Mouse (Mus musculus): ENCODE measurements around the gene Foxred2. TPM values are rescaled to one million over a fixed set of nuclear protein-coding genes. Genes with fewer than 3 reads are reported as not detected.

Foxred2 gene
- total RNA-seq, 2 experiments from 2014 or later: 11.5 to 12.7 TPM

GRCm38 (mm10) chr15:77916851-77917544 is 39.5 kb downstream of the Foxred2 start:
- DNase-seq (ENCODE audit: low spot score in 2 of 2): peak; percentile 95 to 96

- DNase-seq (ENCODE audit: low spot score in 2 of 2): no peak
Observed at GRCm38 (mm10) chr15:77915287-77915686, 41.2 kb downstream of the Foxred2 start.

GRCm38 (mm10) chr15:77914507-77914906 is 42.0 kb downstream of the Foxred2 start:
- DNase-seq (ENCODE audit: low spot score in 2 of 2): no peak

DNA sequence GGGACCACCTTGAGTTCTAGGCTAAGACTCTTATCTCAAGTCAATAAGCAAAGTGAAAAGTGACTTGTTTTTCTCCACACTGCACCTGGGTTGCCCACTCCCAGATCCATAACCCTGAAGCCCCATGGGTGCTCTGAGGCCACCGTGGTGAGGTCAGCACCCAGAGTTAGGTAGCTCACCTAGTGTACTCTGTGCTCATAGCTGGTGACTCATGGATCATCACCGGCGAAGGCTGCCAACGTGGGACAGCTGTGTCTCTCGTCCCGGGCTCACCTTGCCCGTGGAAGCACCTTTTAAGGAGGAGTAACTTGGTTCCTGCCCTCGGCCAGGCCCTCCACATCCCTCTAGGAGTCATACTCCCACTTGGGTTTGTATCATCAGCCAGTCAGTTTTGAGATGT is 43.5 kb downstream of the Foxred2 start:
- DNase-seq (ENCODE audit: low spot score in 2 of 2): no peak

- no peak for DNase-seq (ENCODE audit: low spot score in 2 of 2)
Observed at GRCm38 (mm10) chr15:77912585-77912984, 43.9 kb downstream of the Foxred2 start.

DNA sequence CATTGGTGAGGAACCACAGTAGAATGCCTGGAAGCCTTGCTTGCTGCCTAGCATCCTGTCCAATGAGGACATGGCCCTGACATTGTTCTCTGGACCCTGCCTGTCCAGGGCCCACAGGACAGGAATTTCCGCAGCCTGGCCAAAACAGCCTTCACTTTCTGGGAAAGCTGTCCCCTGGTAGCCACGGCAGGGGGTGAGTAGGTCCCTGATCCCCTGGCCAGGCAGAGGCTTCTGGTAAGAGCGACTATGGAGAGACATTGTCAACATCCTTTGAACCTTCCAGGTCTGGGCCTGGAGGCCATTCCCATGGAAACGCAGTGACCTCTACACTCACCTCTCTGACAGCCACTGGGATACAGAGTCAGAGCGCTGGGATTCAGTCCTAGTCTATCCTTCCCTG is 44.5 kb downstream of the Foxred2 start:
- no peak for DNase-seq (ENCODE audit: low spot score in 2 of 2)

DNA sequence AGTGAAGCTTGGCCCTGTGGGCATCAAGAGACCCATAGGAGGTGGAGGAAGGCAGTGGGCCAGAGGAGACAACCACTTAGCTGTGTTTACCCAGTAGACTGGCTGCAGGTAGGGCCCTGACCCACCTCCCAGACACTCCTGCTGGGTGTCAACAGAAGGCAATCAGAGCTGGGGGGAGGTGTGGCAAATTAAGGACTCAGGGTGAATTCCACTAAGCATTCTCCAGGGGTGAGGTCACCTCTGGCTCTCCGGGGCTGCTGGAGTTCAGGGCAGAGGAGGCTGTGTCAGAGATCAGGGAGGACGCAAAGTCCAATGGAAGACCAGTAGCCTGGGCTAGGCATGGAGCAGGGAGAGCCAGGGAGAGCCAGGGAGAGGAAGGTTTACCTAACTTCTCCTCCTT is 45.5 kb downstream of the Foxred2 start:
- DNase-seq (ENCODE audit: low spot score in 2 of 2): no peak

DNA sequence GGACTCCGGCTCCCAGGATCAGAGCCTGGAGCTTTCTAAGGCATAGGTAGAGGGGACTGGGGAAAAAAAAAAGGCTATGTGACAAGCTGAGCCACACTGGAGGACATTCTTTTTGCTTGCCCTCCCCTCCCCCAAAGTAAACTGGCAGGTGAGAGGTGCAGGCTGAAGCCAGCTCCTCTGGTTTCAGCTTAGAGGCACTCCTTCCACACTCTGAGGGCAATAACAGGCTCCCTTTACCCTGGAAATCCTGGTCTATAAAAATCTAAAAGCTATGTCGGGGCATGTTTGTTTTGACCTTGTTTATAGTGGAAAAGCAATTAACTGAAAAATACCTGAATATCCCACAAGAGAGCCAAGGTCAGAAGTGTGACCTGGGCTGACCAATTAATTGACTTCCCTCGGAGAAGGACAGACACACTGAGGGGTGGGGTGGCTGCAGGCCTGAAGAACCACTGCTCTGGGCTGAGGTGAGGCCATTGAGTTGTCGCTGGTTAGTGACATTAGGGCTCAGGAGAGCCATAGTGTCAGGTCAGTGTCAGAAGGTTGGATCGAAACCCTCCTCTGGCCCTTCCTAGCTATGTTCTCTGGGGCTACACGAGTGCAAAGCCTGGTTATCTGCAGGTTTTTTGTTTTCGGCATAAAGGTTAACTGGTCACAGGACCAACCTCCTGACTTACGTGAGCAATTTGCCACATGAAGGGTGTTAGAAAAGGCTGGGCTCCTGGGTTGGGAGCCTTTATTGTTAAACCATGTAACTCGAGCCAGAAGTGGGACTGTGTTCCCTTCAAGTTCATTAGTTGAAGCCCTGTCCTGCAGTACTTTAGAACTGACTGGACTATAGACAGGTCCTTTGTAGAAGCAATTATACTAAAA is 48.6 kb downstream of the Foxred2 start:
- no peak for DNase-seq (ENCODE audit: low spot score in 2 of 2)

DNA sequence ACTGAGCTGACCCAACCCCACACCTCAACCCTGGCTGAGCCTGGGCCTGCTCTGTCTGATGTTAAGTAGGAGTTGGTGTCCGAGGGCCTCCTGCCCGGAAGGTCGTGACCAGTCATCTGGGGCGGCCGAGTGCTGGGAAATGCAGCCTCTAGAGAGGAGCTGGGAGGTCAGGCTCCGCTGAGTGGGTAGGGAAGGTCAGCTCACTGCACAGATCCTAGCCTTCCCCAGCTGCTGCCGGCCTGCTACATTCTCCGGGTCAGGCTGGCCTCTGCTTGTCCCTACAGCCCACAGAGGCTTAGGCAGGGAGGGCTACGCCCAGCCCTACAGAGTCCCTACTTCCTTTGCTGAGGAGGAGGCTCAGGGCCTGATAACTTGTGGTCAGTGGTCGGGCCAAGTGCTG is 50.0 kb downstream of the Foxred2 start:
- DNase-seq (ENCODE audit: low spot score in 2 of 2): no peak

GRCm38 (mm10) chr15:77906081-77906480 is 50.4 kb downstream of the Foxred2 start:
- DNase-seq (ENCODE audit: low spot score in 2 of 2): no peak

DNA sequence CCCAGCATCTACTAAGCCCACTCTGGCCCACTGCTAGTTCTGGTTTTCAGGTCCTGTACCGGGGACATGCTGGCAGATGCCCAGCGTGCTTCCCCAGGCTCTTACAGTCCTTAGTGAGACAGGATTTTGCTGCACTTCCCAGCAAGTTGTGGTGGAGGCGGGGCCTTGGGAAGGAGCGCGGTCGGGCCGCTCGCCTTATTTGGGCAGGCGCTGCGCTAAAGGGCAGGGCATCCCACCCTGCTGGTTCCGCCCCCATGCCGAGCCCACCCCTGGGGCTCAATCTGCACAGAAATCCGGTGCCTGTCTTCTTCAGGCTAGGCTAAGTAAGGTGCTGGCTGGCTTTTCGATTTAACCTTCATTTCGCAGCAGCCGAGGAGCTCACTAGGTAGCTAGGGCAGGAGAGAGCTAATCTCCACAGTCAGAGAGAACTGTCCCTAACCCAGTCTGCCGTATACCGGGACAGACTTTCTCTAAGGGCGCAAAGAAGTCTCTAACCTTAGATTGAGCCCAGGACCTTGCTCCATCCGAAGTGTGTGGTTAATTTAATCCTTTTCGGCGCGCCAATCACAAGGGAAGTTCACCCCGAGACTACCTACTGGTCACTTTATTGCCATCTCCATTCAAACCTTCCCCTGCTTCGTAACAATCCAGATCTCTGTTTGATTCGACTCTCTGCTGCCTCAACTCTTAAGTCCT is 51.1 kb downstream of the Foxred2 start:
- DNase-seq (ENCODE audit: low spot score in 2 of 2): peak; percentile 27 to 41

DNA sequence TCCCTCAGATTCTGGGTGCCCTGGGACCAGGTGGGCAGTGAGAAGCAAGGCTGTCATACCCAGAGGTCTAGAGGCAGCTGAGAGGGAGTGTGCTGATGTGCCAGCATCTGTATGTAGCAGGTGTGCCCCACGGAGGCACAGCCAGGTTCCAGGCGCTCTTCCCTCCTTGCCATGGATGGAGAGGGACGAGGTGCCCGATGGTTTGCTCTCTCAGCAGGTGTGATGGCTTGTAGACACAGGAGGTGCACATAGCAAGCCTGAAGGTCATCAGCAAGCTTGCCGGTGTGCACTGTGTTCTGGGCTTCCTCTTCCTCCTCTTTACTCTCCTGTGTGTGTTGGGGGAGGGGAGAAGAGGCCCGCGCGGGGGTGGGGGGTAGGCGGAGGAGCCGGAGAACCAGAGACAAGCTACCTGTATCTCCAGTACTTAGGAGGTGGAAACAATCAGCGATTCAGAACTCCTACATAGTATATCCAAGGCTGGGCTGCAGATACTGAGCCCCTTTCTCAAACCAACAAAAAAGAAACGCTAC is 52.1 kb downstream of the Foxred2 start:
- DNase-seq (ENCODE audit: low spot score in 2 of 2): no peak

DNA sequence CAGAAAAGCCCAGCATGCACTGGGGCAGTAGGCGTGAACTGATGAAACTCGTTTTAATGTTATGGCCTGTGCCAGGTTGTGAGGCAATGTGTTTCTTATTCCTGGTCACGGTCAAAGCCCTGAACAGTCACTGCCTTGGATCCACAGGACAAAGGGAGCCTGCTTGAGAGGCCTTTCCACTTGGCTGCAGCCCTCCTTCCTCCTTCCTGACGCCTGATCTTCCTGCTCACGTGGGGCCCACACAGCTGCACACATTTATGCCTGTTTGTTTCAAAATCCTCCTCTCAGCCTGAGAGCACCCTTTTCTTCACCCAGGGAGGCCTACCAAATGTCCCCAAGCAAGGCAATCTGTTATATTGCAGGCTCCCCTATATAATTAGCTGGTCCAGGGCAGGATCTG is 53.3 kb downstream of the Foxred2 start:
- DNase-seq (ENCODE audit: low spot score in 2 of 2): no peak

GRCm38 (mm10) chr15:77894926-77895325 is 61.6 kb downstream of the Foxred2 start:
- no peak for DNase-seq (ENCODE audit: low spot score in 2 of 2)

- no peak for DNase-seq (ENCODE audit: low spot score in 2 of 2)
Observed at GRCm38 (mm10) chr15:77893292-77893691, 63.2 kb downstream of the Foxred2 start.

GRCm38 (mm10) chr15:77892420-77892819 is 64.1 kb downstream of the Foxred2 start:
- no peak for DNase-seq (ENCODE audit: low spot score in 2 of 2)

GRCm38 (mm10) chr15:77891766-77892165 is 64.8 kb downstream of the Foxred2 start:
- no peak for DNase-seq (ENCODE audit: low spot score in 2 of 2)
